Mouse (Mus musculus): ENCODE measurements around the gene Nsmce1.
A peak's percentile ranks its signal among the peaks of the same experiment; 100 is the strongest.

Nsmce1 gene

DNA sequence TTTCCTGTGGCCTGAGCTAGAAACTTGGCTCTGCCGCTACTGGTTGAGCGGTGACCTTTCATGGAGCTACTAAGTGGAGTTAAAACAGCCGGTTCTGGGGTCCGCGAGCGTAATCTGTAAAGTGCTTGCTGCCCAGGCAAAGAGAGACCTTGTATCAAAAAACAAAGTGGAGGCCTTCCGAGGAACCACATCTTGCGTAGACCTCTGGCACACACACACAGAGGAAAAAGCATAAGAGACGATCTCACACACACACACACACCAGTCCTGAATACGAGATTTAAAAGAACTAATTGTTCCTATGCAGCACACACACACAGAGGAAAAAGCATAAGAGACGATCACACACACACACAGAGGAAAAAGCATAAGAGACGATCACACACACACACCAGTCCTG lies 364 bp upstream of the Nsmce1 start:
- DNase-seq (ENCODE audit: low read depth, low spot score) = no peak

DNA sequence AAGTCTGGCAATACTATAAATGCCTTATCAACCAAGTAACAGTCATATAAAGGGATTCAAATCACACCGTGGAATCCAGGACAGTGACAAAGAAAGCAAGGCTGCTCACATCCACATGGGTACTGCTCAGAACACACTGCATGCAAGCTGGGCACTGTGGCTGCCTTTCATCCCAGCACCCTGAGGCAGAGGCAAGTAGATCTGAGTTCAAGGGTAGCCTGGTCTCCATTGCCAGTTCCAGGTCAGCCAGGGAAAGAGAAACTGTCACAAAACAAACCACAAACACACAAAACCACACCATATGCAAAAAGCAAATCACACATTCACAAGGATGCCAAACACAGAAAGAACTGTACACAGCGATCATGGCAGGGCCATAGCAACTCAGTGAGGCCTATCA lies 1.8 kb downstream of the Nsmce1 start:
- no peak for DNase-seq (ENCODE audit: low read depth, low spot score)

DNA sequence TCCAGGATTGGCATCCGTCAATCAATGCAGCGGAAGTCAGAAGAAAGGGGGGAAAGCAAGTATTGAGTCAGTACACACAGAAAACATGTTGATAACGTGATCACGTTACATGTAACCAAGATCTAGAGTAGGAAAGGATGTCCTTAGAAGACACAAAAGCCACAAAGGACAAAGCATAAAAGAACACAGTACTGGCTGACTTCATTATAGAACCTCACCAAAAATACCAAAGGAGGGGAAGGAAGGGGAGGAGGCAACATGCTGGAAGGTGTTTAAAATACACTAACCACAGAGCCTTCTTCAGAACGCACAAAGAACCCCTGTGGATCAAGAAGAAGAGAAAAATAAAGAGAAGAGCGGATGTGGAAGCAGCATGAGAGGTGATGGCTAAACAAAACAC lies 2.7 kb downstream of the Nsmce1 start:
- no peak for DNase-seq (ENCODE audit: low read depth, low spot score)

DNA sequence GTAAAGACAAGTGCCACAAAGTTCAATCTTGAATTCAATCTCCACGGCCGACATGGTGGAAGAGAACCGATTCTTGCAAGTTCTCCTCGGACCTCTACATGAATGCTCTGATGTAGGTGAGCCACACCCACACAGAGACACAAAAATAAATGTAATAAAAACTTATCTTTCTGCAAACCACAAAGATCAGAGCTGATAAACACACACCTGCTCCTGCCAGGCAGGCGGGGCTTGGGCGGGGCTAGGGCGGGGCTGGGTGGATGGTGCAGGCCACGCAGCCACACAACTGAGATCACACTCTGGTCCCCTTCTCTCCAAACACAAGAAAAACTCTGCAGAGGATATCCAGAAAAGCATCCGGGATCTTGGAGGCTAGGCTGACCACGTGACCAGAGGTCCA lies 4.3 kb downstream of the Nsmce1 start:
- DNase-seq (ENCODE audit: low read depth, low spot score) = no peak

DNA sequence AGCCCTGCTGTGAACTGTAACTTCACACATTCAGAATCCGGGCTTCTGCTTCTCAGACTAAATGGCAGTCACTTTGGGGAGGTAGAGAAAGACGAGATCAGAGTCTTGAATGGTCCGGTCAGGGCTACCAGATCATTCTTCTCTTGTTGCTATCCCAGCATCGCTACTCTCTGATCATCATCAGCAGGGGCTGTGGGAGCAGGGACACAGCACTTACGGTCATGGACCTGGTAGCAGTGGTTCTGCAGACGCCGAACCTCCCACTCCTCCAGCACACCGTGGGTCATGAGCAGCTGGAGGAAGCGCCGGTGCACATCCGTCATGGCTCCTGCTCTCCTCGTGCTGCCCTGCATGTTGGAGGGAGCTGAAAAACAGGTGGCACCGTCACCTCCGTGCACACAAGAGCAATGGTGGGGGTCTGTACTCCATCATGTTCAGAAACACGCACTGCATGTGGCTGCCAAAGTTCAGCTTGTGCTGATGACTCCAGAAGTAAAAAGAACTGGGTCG lies 5.2 kb downstream of the Nsmce1 start:
- no peak for DNase-seq (ENCODE audit: low read depth, low spot score)

DNA sequence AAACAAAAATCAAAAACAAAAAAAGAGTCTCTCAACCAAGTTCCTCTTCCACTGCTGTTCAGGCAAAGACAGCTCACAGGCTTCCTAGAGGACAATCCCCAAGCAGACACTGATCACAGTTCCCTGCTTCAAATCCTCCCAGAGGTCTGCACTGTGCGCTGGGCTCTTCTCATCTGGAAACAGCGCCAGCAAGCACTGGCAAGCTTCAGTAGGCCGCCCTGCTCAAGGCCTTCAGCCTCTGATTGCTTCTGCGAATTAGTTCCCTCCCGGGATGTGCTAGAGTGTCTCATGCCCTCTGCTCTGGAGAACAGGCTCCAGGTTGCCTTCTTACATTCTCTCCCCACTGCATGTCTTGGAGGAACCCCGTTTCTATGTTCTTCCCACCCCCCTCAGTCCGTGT lies 6.6 kb downstream of the Nsmce1 start:
- DNase-seq (ENCODE audit: low read depth, low spot score) = no peak

DNA sequence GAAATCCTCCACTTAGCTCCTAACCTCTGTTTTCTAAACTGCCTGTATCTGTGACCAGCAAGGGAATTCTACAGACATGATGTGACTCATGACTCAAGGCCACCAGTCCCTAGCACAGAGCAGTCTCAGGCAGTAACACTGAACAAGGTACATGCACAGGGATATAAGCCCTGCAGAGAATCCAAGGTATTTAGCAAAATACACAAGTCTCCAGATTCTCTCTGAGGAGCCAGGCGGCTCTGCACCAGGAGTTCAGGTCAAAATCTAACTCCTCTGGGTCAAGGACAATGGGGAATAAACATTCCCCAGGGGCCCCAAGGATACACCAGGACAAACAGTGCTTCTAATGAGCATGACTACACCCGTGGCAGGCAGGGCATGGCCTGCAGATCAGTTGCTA lies 8.5 kb downstream of the Nsmce1 start:
- DNase-seq (ENCODE audit: low read depth, low spot score) = no peak

DNA sequence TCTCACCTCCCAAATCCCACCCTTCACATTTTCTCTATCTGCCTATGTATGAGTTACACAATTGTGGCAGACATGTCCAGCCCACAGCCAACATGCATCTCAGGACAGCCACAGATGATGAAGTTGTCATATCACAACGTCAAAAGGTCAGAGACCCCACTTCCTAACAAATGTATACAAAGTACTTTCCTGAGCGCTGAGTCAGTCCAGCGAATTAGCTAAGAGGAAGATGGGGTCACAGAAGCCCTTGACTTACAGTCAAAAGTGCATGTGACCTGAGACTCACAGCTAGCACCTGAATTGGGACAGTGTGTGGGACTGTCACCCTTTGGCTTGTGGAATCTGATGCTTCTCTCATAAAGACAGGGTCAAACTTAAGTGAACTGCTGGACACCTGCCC lies 9.1 kb downstream of the Nsmce1 start:
- DNase-seq (ENCODE audit: low read depth, low spot score) = no peak

DNA sequence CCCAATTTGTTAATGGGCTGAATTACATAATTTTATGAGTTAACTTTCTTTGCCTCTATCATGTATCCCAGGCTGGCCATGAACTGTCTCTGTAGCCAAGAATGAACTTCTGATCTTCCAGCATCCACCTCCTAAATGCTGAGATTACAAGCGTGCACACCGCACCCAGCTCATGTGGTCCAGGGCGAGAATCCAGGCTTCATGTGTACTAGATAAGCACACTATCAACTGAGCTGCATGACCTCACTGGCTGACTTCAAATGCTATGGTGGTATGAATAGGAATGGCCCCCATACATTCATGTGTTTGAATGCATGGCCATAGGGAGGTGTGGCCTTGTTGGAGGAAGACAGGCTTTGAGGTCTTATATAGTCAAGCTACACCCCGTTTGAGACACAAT lies 10.9 kb downstream of the Nsmce1 start:
- no peak for DNase-seq (ENCODE audit: low read depth, low spot score)

DNA sequence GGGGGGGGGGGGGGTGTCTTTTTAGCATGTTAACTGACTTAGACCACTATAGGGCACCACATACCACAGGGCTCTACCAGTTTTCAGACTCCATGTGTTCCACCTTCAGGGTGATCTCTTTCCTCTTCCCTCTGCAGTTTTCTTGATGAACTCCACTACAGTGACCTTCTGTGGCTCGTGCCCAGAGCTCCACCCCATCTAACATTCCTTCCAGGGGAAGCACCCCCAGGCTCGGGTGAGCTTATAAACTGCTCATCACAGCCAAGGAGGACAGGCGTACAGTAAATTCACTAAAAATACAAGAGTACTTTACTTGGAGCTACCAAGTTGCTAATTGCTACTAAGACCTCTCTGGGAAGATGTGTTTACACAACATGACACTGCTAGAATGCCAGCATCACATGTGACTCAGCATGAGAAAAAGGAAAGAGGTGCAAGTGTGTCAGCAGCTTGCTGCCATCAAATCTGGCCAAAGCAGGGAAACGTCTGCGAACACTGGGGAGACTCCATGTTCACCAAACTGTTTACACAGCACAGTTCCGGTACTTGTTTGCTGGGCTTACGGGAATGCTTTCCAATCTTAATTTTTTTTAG lies 12.9 kb downstream of the Nsmce1 start:
- no peak for DNase-seq (ENCODE audit: low read depth, low spot score)

DNA sequence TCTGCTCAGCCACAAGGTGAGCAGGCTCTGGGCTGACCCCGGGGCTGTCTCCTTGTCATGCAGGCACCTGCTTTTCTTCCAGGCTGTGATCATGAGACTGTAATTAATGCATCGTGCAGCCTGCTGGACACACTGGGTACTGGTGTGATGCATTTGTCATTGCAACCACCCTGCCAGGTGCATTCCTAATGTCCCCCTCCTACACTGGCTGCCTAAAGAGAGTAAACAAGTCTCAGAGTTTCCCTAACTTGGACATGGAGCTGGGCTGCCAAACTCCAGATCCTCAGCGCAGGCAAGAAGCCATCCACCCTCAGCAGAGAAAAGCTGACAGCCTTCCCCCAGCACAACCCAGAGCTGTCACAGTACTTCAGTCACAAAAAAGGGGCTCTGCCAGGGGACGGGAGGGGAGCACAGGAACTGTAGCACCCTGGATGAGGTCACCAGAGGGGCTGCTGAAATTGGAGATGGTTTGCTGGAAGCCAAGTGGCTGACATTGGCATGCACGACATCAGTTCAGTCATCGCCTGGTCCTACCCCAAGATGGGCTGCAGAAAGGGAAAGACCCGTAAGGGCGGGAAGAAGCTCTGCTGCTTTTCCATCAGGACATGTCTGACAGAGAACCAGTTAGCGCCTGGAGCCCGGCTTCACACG lies 15.7 kb downstream of the Nsmce1 start:
- no peak for DNase-seq (ENCODE audit: low read depth, low spot score)

DNA sequence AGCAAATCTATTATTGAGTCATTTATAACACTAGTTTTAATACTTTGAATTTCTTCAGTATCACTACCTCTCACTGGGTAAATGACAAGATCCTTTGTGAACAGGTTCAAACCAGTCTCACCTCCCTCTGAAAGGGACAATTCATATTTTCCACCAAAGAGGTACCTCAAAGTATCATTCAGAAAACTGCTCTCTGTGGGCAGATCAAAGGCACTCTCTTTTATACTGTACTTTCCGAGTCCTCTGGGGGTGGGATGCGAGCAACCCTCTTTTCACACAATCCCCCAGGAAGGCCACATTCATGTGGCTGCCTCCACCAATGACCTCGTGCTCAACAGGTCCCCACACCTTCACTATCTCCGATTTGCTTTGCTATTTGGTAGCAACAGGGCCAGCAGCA lies 16.9 kb downstream of the Nsmce1 start:
- no peak for DNase-seq (ENCODE audit: low read depth, low spot score)

DNA sequence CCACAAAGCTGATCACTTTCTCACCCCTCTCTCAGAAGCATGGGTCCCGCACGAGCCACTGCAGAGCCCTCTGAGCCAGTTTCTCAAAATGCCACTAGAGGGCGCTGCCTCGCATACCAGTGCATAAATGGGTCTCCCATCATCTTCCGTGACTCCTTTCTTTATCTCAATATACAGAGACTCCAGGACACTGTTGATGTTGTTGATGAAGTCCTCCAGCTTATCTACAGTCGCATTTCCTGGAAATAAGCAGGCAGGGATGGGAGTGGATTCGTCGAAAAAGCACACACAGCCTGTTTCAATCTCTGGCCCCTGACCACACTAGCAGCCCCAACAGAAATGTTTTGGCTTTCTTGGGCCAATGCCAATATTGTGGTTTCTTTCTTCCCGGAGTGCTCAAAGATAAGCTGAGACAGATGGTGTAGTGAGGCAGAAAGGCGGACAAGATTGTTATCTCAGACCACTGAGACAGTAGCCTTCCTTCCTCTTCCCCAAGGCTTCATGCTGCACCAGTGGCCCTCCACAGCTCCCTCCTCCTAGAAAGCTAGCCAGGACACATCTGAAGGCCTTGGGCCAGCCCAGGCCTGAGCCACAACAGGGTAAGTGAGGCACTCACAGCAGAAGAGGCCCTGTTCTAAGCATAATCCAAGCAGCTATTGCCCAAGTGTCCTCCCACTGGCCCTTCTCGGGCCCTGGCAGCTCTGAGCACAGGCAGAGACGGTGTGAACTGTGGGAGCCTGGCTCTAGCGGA lies 19.2 kb downstream of the Nsmce1 start:
- peak; percentile 56 for DNase-seq (ENCODE audit: low read depth, low spot score)

DNA sequence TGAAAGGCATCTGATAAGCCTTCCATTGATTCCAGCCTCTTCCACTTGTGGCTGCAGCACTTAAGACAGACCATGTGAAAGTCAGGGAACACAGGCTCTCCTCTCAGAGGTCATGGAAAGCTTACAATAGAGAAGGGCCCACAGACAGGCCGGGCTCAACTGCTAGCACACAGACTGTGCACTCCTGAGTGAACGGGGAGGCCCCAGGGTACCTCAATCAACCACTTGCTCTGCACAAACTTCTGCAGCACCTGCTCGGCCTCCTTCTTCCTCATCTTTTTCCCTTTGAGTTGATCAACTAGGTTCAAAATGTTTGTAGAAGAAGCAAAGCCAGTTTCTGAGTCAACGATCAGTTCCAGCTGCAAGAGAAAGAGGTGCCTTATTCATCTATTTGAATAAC lies 20.5 kb downstream of the Nsmce1 start:
- DNase-seq (ENCODE audit: low read depth, low spot score) = no peak

DNA sequence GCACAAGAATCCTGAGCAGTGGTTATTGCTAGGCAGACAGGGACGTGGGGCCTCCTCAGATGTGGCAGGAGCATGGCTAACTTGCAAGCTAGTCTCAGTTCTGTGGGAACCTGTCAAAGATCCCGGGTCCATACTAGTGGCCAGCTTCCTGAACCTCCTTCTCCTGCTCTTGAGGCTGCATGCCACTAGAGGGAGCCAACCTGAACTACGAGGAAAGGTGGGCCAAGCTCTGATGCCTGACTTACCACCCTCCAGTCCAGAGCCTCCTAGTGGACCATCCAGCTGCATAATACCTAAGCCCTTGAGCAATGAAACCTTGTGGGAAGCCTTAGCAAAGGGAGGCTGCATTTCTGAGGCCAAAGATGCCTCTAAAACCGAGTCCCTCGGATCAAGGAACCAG lies 21.5 kb downstream of the Nsmce1 start:
- peak; percentile 60 for DNase-seq (ENCODE audit: low read depth, low spot score)

DNA sequence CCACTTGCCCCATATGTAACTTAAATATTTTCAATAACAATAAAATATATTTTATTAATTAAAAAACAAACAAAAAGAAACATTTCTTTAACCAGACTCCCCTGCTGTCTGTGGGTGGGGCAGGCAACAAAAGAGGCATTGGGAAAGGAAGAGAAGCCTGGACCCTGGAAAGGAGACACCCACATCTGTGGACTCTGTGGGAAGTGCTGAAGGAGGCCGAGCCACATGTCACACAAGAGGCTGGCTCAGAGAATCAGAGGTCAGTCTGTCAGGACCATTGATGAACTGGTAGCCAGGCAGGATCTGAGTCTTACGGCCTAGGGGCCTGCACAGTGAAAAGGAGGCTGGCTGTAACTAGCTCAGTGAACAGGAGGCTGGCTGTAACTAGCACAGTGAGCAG lies 29.2 kb downstream of the Nsmce1 start:
- DNase-seq (ENCODE audit: low read depth, low spot score) = no peak

DNA sequence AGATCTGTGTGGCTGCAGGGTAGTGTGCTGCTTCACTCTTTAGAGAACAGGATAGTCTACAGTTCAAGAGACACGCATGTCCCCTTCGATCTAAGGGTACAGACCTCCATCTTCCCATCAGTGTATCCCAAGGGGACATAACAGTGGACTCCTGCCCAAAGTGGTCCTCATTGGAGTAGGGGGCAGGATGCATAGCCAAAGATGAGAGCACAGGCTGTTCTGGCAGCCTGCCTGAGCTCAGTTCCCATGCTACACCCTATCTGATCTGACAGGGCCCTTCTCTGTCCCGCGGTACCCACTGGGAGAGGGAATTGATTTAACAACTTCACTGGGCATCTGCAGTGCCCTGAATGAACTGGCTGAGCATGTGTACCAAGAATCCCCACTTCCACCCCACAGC lies 37.7 kb downstream of the Nsmce1 start:
- DNase-seq (ENCODE audit: low read depth, low spot score) = no peak

DNA sequence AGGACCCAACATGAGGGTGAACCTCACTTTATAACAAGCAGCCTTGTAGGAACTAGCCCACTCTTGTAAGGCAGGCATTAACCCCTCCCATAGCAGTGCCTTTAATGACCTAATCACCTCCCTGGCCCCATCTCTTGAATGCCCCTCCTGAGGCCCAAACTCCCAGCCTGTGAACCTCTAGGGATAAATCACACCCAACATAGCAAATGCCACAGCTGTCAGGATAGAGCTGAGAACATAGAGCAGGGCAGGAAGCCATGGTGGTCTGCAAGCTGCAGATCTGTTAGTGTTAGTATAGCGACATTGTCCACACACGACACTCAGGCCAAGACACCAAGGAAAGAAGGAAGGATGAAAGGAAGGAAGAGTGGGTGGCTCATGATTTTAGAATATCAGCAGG lies 40.3 kb downstream of the Nsmce1 start:
- no peak for DNase-seq (ENCODE audit: low read depth, low spot score)

DNA sequence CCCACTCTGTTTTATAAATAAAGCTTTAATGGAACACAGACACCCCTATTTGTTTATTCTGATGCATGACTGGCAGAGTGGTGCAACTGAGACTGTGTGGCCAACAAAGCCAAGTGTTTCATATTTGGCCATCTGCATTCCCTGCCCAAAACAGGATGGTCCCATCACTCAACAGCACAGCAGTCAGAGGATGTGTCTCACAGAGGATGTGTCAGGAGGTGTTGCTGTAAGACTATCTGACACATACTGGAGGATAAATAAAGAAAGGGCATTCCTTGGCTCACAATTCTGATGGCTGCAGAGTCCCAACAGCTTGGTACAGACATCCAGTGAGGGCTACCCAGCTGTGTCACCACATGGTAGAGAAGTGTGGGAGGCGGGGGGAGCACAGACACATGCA lies 40.7 kb downstream of the Nsmce1 start:
- no peak for DNase-seq (ENCODE audit: low read depth, low spot score)

DNA sequence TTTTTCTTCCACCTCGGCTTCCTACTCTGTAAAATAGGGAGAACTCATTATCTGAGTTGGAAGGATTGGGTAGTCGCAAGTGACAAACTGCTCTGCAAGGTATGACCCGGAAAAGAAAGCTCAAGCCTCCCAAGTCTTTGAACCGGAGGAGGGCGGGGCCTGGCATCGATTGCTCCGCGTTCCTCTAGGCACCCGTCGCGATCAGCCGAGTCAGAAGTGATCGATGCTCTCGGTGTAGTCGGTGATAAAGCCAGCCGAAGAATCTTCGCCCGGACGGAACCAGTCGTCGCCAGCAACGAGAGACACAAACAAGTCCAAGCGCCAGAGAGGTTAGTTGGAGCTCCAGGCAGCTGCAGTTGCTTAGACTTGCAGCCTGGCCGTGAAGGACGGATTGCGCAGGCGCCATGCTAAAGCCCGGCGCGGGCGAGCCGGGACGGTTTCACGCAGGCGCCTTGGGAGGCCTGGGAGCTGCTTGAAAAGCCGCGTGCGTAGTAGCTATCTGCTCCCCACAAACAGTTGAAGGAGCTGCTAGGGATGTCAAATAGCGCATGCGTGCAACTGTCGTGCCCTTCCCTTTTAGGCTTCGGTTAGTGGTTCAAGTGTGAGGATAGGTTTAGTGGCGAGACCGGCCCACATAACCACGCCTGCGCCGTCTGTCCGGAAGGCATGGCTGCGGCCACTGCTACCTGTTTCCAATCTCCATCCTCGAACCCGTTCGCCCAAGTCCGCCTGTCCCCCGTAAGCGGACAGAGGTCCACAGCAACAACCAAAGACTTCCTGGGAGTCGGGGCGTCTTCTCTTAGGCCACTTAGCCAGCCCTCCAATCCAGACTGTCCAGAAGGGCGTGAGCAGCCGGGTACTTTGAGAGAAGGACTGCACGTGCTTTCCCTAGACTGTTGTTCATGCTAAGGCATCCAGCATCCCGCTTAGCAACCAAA lies 46.7 kb downstream of the Nsmce1 start, which contains the start of gene Kdm8:
Kdm8 (plus strand) TSS at position 213 of the 938 bp plus-strand sequence.
- DNase-seq (ENCODE audit: low read depth, low spot score) = peak; percentile 89

DNA sequence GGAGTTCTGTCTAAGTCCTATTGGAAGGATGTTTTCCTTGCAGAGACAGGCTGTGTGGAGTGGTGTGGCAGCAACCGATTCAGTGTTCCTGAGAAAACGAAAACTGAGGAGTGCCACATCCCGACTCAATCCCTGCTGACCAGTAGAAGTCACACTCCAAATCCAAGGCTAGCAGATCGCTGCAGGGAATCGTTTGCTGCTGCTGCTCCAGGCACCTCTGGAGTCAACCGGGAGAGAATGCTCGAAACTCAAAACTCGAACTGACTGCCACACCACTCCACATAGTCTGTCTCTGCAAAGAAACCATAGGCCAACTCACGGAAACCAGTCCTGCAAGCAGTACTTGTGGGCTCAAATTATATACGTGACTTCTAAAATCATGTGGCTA lies 47.3 kb downstream of the Nsmce1 start:
- no peak for DNase-seq (ENCODE audit: low read depth, low spot score)

DNA sequence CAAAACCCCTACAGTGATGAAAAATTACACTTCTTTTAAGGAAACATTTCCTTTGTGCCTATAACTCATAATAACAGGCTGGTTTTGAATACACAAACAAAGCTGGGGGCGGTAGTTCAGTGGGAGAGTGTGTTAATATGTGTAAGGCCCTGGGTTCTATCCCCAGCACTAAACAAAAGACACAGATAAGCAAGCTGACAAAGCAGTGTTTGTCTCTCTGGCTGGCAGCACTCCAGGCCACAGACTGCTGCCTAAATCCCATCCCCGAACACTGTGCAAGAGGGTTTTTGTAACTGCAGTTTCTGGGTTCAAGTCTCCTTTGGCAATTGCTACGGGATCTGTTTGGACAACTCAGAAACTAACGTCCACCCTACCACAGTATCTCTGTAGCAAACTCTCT lies 49.1 kb downstream of the Nsmce1 start:
- DNase-seq (ENCODE audit: low read depth, low spot score) = no peak
